Mouse (Mus musculus) MEL (cell line): ENCODE measurements around the gene Hgd. TPM values are rescaled to one million over a fixed set of nuclear protein-coding genes. Genes with fewer than 3 reads are reported as not detected.

Experiments
- DNase-seq: peaks from one replicate; pipeline ENCODE4 v3.0.0; 2011; ENCODE audit warnings: low read depth, low spot score
- H3K27ac ChIP-seq: 2 replicates; pipeline ENCODE4 v1.5.1; 2012; ENCODE audit warnings: low read depth, mild to moderate bottlenecking, control low read depth, low read length, moderate library complexity; ENCODE audit not compliant: control insufficient read depth
- H3K27me3 ChIP-seq, 2 experiments: fragments of 150-350 bp in 1 of 2; sonication (generic) in 1 of 2; 2 replicates each; pipeline ENCODE4 v1.6.1; 2012; ENCODE audit warnings: low read length in 2 of 2, mild to moderate bottlenecking in 2 of 2, improper control_type of control experiment in 1 of 2, moderate library complexity in 1 of 2; ENCODE audit not compliant: insufficient read depth in 2 of 2, control insufficient read depth in 1 of 2
- H3K36me3 ChIP-seq, 2 experiments: 2 replicates each; pipeline ENCODE4 v1.6.1; 2012 to 2014; ENCODE audit warnings: low read length in 2 of 2, improper control_type of control experiment in 1 of 2, inconsistent platforms in 1 of 2, mild to moderate bottlenecking in 1 of 2; ENCODE audit not compliant: insufficient read depth in 2 of 2, control insufficient read depth in 1 of 2
- H3K4me1 ChIP-seq, 2 experiments: fragments of 150-350 bp in 1 of 2; sonication (generic) in 1 of 2; 2 replicates each; pipeline ENCODE4 v1.6.1; 2012; ENCODE audit warnings: low read length in 2 of 2, improper control_type of control experiment in 1 of 2, mild to moderate bottlenecking in 1 of 2; ENCODE audit not compliant: insufficient read depth in 2 of 2, control insufficient read depth in 1 of 2
- H3K4me3 ChIP-seq, 2 experiments: fragments of 150-350 bp in 1 of 2; sonication (generic) in 1 of 2; 2 replicates each; pipeline ENCODE4 v1.5.1; 2012; ENCODE audit warnings: low read depth in 2 of 2, low read length in 2 of 2, mild to moderate bottlenecking in 2 of 2, moderate library complexity in 2 of 2, control low read depth in 1 of 2, improper control_type of control experiment in 1 of 2; ENCODE audit not compliant: control insufficient read depth in 1 of 2, insufficient read depth in 1 of 2
- H3K79me2 ChIP-seq: 2 replicates; pipeline ENCODE4 v1.6.1; 2012; ENCODE audit warnings: mild to moderate bottlenecking, low read length, moderate library complexity; ENCODE audit not compliant: control insufficient read depth, poor library complexity, insufficient read depth
- H3K9ac ChIP-seq: 2 replicates; pipeline ENCODE4 v1.6.1; 2012; ENCODE audit warnings: low read depth, mild to moderate bottlenecking, control low read depth, low read length, moderate library complexity; ENCODE audit not compliant: control insufficient read depth, poor library complexity, severe bottlenecking
- H3K9me3 ChIP-seq: fragments of 150-350 bp; sonication (generic); replicated peaks from 2 replicates; pipeline ENCODE4 v1.6.1; 2012; ENCODE audit warnings: mild to moderate bottlenecking, low read length, improper control_type of control experiment, moderate library complexity; ENCODE audit not compliant: insufficient read depth
- CHD1 ChIP-seq: IDR thresholded peaks from 2 replicates; pipeline ENCODE4 v1.6.1; 2012; ENCODE audit warnings: low read depth, mild to moderate bottlenecking, inconsistent platforms, low read length, improper control_type of control experiment
- CHD2 ChIP-seq: IDR thresholded peaks from 2 replicates; pipeline ENCODE4 v1.6.1; 2011; ENCODE audit warnings: low read length, improper control_type of control experiment
- CTCF ChIP-seq, 3 experiments: IDR thresholded peaks in 2 of 3; conservative IDR thresholded peaks in 1 of 3; 2 replicates each; pipeline ENCODE4 v1.5.1; 2011 to 2012; ENCODE audit warnings: low read length in 3 of 3, low read depth in 2 of 3, mild to moderate bottlenecking in 2 of 3, improper control_type of control experiment in 1 of 3, inconsistent platforms in 1 of 3, mixed read lengths in 1 of 3, moderate library complexity in 1 of 3; ENCODE audit not compliant: control insufficient read depth in 1 of 3, insufficient read depth in 1 of 3, poor library complexity in 1 of 3, severe bottlenecking in 1 of 3
- ETS1 ChIP-seq: IDR thresholded peaks from 2 replicates; pipeline ENCODE4 v1.6.1; 2012; ENCODE audit warnings: low read depth, mild to moderate bottlenecking, inconsistent platforms, low read length, improper control_type of control experiment, moderate library complexity
- GABPA ChIP-seq: IDR thresholded peaks from 2 replicates; pipeline ENCODE4 v1.6.1; 2012; ENCODE audit warnings: low read depth, mild to moderate bottlenecking, inconsistent platforms, low read length, improper control_type of control experiment, moderate library complexity
- JUND ChIP-seq: IDR thresholded peaks from 2 replicates; pipeline ENCODE4 v1.6.1; 2011; ENCODE audit warnings: low read depth, mild to moderate bottlenecking, improper control_type of control experiment, low read length
- KAT2A ChIP-seq: conservative IDR thresholded peaks from 2 replicates; pipeline ENCODE4 v1.6.1; 2012; ENCODE audit warnings: low read depth, low read length, improper control_type of control experiment, inconsistent platforms
- MAZ ChIP-seq: IDR thresholded peaks from 2 replicates; pipeline ENCODE4 v1.6.1; 2012; ENCODE audit warnings: low read depth, mild to moderate bottlenecking, inconsistent platforms, low read length, improper control_type of control experiment
- MEF2A ChIP-seq: IDR thresholded peaks from 2 replicates; pipeline ENCODE4 v1.6.1; 2014; ENCODE audit warnings: low read depth, mild to moderate bottlenecking, inconsistent platforms, low read length, improper control_type of control experiment; ENCODE audit not compliant: poor library complexity, insufficient replicate concordance, severe bottlenecking; ENCODE audit errors: extremely low read depth
- MXI1 ChIP-seq: IDR thresholded peaks from 2 replicates; pipeline ENCODE4 v1.6.1; 2011; ENCODE audit warnings: mild to moderate bottlenecking, low read depth, low read length, improper control_type of control experiment
- MYB ChIP-seq: IDR thresholded peaks from 2 replicates; pipeline ENCODE4 v1.6.1; 2011; ENCODE audit warnings: mild to moderate bottlenecking, low read depth, low read length, improper control_type of control experiment
- MYC ChIP-seq: IDR thresholded peaks from 2 replicates; pipeline ENCODE4 v1.6.1; 2011; ENCODE audit warnings: low read depth, mild to moderate bottlenecking, low read length, improper control_type of control experiment, moderate library complexity
- NRF1 ChIP-seq: IDR thresholded peaks from 2 replicates; pipeline ENCODE4 v1.6.1; 2014; ENCODE audit warnings: low read depth, mild to moderate bottlenecking, inconsistent platforms, low read length, improper control_type of control experiment, moderate library complexity; ENCODE audit not compliant: poor library complexity, insufficient read depth, severe bottlenecking
- POLR2A ChIP-seq, 2 experiments: IDR thresholded peaks; 2 replicates each; pipeline ENCODE4 v1.6.1; 2011 to 2012; ENCODE audit warnings: low read length in 2 of 2, mild to moderate bottlenecking in 2 of 2, control low read depth in 1 of 2, improper control_type of control experiment in 1 of 2, low read depth in 1 of 2, moderate library complexity in 1 of 2; ENCODE audit not compliant: control insufficient read depth in 1 of 2, insufficient read depth in 1 of 2, poor library complexity in 1 of 2
- POLR2AphosphoS2 ChIP-seq: IDR thresholded peaks from 2 replicates; pipeline ENCODE4 v1.6.1; 2011; ENCODE audit warnings: low read length, improper control_type of control experiment
- POLR2AphosphoS5 ChIP-seq: IDR thresholded peaks from 2 replicates; pipeline ENCODE4 v1.6.1; 2012; ENCODE audit warnings: low read depth, borderline replicate concordance, mild to moderate bottlenecking, inconsistent platforms, low read length, moderate library complexity, mixed read lengths
- RAD21 ChIP-seq: IDR thresholded peaks from 2 replicates; pipeline ENCODE4 v1.6.1; 2011; ENCODE audit warnings: mild to moderate bottlenecking, low read depth, low read length, improper control_type of control experiment
- SMC3 ChIP-seq: IDR thresholded peaks from 2 replicates; pipeline ENCODE4 v1.6.1; 2011; ENCODE audit warnings: low read depth, low read length, improper control_type of control experiment
- TBP ChIP-seq: IDR thresholded peaks from 2 replicates; pipeline ENCODE4 v1.8.0; 2011; ENCODE audit warnings: low read depth, low read length, improper control_type of control experiment
- TCF12 ChIP-seq: IDR thresholded peaks from 2 replicates; pipeline ENCODE4 v1.6.1; 2014; ENCODE audit warnings: low read depth, mild to moderate bottlenecking, inconsistent platforms, low read length, improper control_type of control experiment, moderate library complexity
- UBTF ChIP-seq: IDR thresholded peaks from 2 replicates; pipeline ENCODE4 v1.6.1; 2012; ENCODE audit warnings: low read depth, mild to moderate bottlenecking, inconsistent platforms, low read length, improper control_type of control experiment, moderate library complexity, borderline replicate concordance; ENCODE audit not compliant: insufficient read depth
- USF1 ChIP-seq: IDR thresholded peaks from 2 replicates; pipeline ENCODE4 v1.6.1; 2014; ENCODE audit warnings: low read depth, mild to moderate bottlenecking, inconsistent platforms, low read length, improper control_type of control experiment, moderate library complexity
- USF2 ChIP-seq, 2 experiments: IDR thresholded peaks; 2 replicates each; pipeline ENCODE4 v1.6.1; 2011 to 2012; ENCODE audit warnings: improper control_type of control experiment in 2 of 2, low read length in 2 of 2, borderline replicate concordance in 1 of 2, inconsistent platforms in 1 of 2, low read depth in 1 of 2, mild to moderate bottlenecking in 1 of 2; ENCODE audit not compliant: insufficient read depth in 1 of 2
- polyA plus RNA-seq, 2 experiments: library from polyadenylated mRNA; stranded (reverse) in 1 of 2; unstranded in 1 of 2; fragments of >175 nt in 1 of 2; fragments of >200 nt in 1 of 2; gene quantifications; 2 replicates each; pipeline versions ENCODE4 v1.2.1 to v1.2.4; 2012; ENCODE audit warnings: low replicate concordance in 2 of 2, low read depth in 1 of 2; ENCODE audit not compliant: insufficient read length in 2 of 2, insufficient read depth in 1 of 2, missing spikeins in 1 of 2
- total RNA-seq: library from RNA; depleted of rRNA; stranded (reverse); fragments of 300-350 nt; gene quantifications from 2 replicates; pipeline ENCODE4 v1.2.3, GENCODE M21; 2012

Hgd gene
- total and polyA plus RNA-seq, 3 experiments: not detected

- Histone ChIP-seq H3K79me2 (no peaks in the 10 kb centered on the region), H3K4me3 (no peak overlapping the region), H3K4me1 (peaks cover 0 to 3% of the 10 kb centered on the region in 2 experiments; a peak in 1 of 4 replicates), H3K27ac (no peak overlapping the region)
- TF ChIP-seq USF1 (no peak), USF2 (IDR thresholded peaks at IDR 0.05; ENCODE audit: borderline replicate concordance in 1 of 2, insufficient read depth in 1 of 2, low read depth in 1 of 2, low read length in 2 of 2) (no peak), TBP (no peak), POLR2A (IDR thresholded peaks at IDR 0.05; ENCODE audit: control insufficient read depth in 1 of 2, insufficient read depth in 1 of 2, low read depth in 1 of 2, low read length in 2 of 2, poor library complexity in 1 of 2) (no peak), SMC3 (no peak), MXI1 (no peak), JUND (no peak), MYC (no peak), KAT2A (no peak)
- TF ChIP-seq, all 39 proteins: peak for 0
- H3K9ac ChIP-seq: no peak overlapping the region
- no peaks in the 10 kb centered on the region for H3K27me3 ChIP-seq
- no peaks in the 10 kb centered on the region for H3K36me3 ChIP-seq
- H3K9me3 ChIP-seq: no peaks in the 10 kb centered on the region
- DNase-seq: no peak
These were observed 7.7 kb upstream of the Hgd start for GRCm38 (mm10) chr16:37572117-37572754.

- no peaks in the 10 kb centered on the region for H3K36me3 ChIP-seq
- no peaks in the 10 kb centered on the region for H3K79me2 ChIP-seq
- no peak overlapping the region for H3K4me3 ChIP-seq
- H3K27me3 ChIP-seq: no peaks in the 10 kb centered on the region
- H3K9me3 ChIP-seq: no peaks in the 10 kb centered on the region
- no peak overlapping the region for H3K27ac ChIP-seq
- H3K4me1 ChIP-seq: peaks cover 0 to 3% of the 10 kb centered on the region in 2 experiments; a peak in 1 of 4 replicates
- H3K9ac ChIP-seq: no peak overlapping the region
- peak; percentile 19 for DNase-seq
- TF ChIP-seq SMC3 (peak; percentile 41), MYB (no peak), MAZ (no peak), POLR2AphosphoS5 (no peak), CHD2 (no peak), GABPA (no peak), POLR2A (IDR thresholded peaks at IDR 0.05; ENCODE audit: control insufficient read depth in 1 of 2, insufficient read depth in 1 of 2, low read depth in 1 of 2, low read length in 2 of 2, poor library complexity in 1 of 2) (no peak), TCF12 (no peak), USF2 (IDR thresholded peaks at IDR 0.05; ENCODE audit: borderline replicate concordance in 1 of 2, insufficient read depth in 1 of 2, low read depth in 1 of 2, low read length in 2 of 2) (no peak), MEF2A (no peak), CTCF (IDR thresholded peaks at IDR 0.05 in 2 of 3, conservative IDR thresholded peaks at IDR 0.05 in 1 of 3; ENCODE audit: control insufficient read depth in 1 of 3, insufficient read depth in 1 of 3, low read depth in 2 of 3, low read length in 3 of 3, poor library complexity in 1 of 3, severe bottlenecking in 1 of 3) (peak; percentile 30 to 47 (median 41)), CHD1 (no peak), RAD21 (peak; percentile 22), UBTF (no peak), POLR2AphosphoS2 (no peak), NRF1 (no peak), ETS1 (no peak)
These were observed 6.9 kb upstream of the Hgd start for GRCm38 (mm10) chr16:37573061-37573460.
